Mouse (Mus musculus) lung, postnatal 25 days (tissue): ENCODE data around the gene Doxl2.

ENCODE experiments used
- DNase-seq: peaks from one replicate; pipeline ENCODE4 v3.0.0; 2022; ENCODE audit warnings: low spot score

Doxl2 gene

GRCm38 (mm10) chr6:49009665-49010064, 34.9 kb downstream of the Doxl2 start:
- DNase-seq: no peak

- DNase-seq: no peak
Measured at GRCm38 (mm10) chr6:49011191-49011590, 36.4 kb downstream of the Doxl2 start.

GRCm38 (mm10) chr6:49013023-49013422, 38.3 kb downstream of the Doxl2 start:
- no peak for DNase-seq

DNA sequence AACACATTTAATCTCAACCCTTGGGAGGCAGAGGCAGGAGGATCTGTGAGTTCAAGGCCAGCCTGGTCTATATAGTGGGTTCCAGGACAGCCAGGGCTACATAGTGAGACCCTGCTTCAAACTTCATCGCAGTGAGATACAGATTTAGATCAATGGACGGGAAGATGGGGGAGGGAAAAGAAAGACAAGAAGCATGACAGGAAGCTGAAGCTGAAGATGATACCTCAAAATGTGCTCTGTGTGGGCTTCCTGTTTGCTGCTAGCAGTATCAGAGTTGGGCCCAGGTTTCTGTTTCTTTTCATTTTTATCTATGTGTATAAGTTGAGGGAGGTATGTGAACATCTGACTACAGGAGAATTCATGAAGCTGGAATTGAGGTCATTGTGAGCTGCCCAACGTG, 38.7 kb downstream of the Doxl2 start:
- no peak for DNase-seq

- DNase-seq: no peak
Measured at GRCm38 (mm10) chr6:49017150-49017549, 42.4 kb downstream of the Doxl2 start.

DNA sequence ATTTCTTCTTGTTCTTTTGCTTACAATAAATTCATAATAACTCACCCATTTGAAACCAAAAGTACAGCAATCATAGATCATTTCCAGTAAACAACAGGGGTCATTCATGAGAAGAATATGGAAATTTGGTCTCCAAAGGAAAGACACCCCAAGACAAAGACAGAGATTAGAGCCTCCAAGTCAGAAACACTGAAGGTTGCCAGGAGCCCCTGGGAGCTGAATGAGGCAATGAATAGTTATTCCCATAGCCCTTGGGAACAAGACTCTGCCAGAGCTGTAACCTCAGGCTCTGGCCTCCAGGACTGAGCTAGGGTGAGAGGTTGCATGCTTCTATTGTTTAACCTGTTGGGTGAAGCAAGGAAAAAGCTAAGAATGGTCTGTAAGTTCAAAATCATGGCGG, 44.6 kb downstream of the Doxl2 start:
- no peak for DNase-seq

DNA sequence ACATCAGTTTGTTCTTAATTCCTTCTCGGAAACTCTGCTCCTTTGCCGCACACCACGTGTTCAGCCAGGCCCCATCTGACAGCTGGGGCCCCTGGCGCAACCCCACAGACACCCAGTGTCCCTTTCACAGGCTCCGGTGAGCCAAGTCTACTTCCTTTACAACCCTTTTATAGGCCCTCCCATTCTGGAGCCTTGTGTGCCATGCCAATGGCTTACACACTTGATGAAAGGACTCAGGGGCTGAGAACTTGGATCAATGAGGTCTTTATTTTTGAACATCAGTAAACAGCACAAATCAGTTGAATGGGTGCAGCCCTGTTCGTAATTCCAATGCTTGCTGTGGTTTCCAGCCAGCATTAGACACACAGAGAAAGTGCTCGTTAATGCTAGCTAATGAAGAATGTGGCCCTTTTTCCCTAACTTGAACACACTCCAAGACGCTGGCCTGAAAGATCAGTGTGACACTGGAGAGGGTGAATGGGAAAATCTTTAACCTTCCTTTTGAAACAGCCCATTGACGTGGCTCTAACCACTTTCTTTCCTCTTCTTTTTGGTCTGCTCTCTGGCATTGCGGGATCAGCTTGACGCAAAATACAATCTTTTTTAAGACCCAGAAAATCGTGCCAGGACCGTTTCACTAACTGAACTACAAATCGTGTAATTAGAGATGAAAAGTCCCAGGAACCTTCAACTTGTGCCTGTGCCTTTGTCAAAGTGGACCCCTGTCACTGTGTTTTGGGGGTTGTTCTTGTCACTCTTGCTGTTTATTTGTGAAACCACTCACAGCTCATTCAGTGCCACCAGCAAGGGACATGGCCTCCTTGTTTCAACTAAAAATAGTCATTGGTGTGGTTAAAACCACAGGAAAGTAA, 46.6 kb downstream of the Doxl2 start:
- no peak for DNase-seq

DNA sequence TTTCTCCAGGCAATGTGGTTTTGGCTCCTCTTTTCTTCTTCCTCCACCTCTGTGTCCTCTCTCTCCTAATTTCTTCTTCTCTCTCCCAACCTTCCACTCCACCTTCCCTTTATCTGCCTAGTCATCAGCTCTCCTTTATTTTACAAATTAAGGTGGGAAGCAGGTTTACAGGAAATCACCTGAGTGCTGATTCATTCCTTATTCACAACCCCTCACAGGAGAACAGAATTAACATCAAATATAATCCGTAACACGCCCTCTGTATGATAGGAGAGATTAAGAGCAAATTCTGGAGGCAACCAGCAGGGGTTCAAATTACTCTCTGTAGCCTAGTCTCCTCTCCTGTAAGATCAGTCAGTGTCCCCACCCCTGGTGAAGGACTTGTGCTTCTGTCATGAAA, 47.6 kb downstream of the Doxl2 start:
- DNase-seq: no peak

GRCm38 (mm10) chr6:49023315-49023714, 48.6 kb downstream of the Doxl2 start:
- no peak for DNase-seq

- DNase-seq: no peak
Measured at GRCm38 (mm10) chr6:49025290-49025689, 50.5 kb downstream of the Doxl2 start.

- no peak for DNase-seq
Measured at GRCm38 (mm10) chr6:49026496-49026895, 51.7 kb downstream of the Doxl2 start.

DNA sequence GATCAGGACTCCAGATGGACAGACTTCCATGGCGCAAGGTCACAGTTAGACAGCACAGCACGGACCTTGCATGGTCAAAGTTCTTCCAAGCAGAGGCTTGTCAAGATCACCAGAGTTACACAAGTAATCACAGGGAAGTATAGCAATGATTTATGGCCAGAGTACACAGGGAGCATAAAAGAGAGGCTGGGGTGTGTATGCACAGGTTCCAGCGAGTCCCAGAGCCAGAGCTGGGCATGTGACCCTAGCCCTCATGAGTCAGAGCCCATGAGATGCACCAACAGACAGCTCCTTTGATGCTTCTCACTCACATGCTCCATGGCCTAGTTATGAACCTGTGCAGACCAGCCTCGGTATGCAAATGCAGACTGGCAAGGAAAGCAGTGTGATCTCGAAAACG, 53.3 kb downstream of the Doxl2 start:
- no peak for DNase-seq
